Mouse (Mus musculus): ENCODE measurements around the gene Gnai2. TPM values are rescaled to one million over a fixed set of nuclear protein-coding genes. Genes with fewer than 3 reads are reported as not detected.

Gnai2 gene
- polyA plus RNA-seq, 1 experiment from 2014 or later: 351 TPM

DNA sequence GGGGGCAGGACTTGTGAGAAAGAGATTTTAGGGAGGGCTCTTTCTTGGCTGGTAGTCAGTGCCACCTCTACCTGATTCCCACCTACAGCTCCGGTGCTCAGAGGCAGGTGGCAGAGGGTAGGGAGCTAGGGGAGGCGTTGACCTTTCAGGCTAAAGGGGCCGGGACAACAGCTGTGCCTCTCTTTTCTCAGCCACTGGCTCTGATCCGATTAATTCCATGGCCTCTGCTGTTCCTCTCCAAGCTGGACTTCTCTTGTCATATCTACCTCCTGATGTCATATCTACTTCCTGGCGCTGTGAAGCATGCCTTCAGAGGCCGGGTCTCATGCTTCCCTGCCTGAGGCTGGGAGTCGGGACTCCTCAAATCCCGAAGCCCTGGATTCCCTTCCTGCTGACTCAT, 32.8 kb upstream of the Gnai2 start:
- H3K36me3 ChIP-seq (ENCODE audit: insufficient read depth, low read length): no peaks in the 10 kb centered on the region
- H3K27me3 ChIP-seq (ENCODE audit: insufficient read depth, low read length): no peaks in the 10 kb centered on the region; the same call in 1 of the 2 replicates
- 42% methylated on average over 8 of the region's 8 CpGs for WGBS
- H3K4me1 ChIP-seq (replicated peaks; ENCODE audit: insufficient read depth, low read length): peaks cover 35% of the 10 kb centered on the region
- no peaks in the 10 kb centered on the region for H3K9me3 ChIP-seq (replicated peaks; ENCODE audit: low read length)
- DNase-seq (ENCODE audit: low spot score): no peak
- 0 out of 2 replicates have a peak overlapping the region, but pooled peaks have one; percentile 31 for H3K27ac ChIP-seq
- H3K9ac ChIP-seq (ENCODE audit: low read depth, low read length): no peak overlapping the region
- no peak overlapping the region for H3K4me2 ChIP-seq (ENCODE audit: low read length)
- no peak for TF ChIP-seq CTCF (IDR thresholded peaks at IDR 0.05; ENCODE audit: low read depth)
- no peak overlapping the region for H3K4me3 ChIP-seq (replicated peaks; ENCODE audit: low read depth, low read length)
- no peak for ATAC-seq (replicated peaks; ENCODE audit: low FRiP score, low read depth)

DNA sequence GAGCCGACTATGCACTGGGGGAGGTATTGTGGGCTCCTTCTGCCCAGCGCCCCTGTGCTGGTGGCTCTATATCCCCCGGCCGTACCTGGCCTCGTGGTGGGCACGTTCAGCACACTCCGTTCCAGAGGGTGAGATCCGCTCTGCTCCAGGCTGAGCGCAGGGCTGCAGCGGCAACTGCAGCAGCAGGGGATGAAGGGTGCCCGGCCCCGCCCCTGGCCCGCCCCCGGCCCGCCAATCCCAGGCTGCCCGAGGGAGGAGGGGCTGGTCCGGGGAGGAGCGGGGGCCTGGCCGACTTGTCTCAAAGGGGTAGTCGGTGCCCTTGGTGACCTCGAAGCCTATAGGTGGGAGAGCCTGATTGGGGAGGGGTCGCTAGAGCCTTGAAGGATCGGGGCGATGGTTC, 32.1 kb upstream of the Gnai2 start:
- Histone ChIP-seq H3K9ac (ENCODE audit: low read depth, low read length) (peak overlapping the region; percentile 58), H3K4me1 (replicated peaks; ENCODE audit: insufficient read depth, low read length) (peaks cover 35% of the 10 kb centered on the region), H3K36me3 (ENCODE audit: insufficient read depth, low read length) (no peaks in the 10 kb centered on the region), H3K27ac (peak overlapping the region; percentile 47; the same call in 1 of the 2 replicates), H3K9me3 (replicated peaks; ENCODE audit: low read length) (no peaks in the 10 kb centered on the region), H3K27me3 (ENCODE audit: insufficient read depth, low read length) (no peaks in the 10 kb centered on the region; the same call in 1 of the 2 replicates), H3K4me3 (replicated peaks; ENCODE audit: low read depth, low read length) (peak overlapping the region; percentile 40), H3K4me2 (ENCODE audit: low read length) (peak overlapping the region; percentile 83)
- TF ChIP-seq CTCF (IDR thresholded peaks at IDR 0.05; ENCODE audit: low read depth): no peak
- peak; percentile 68 for DNase-seq (ENCODE audit: low spot score)
- under 1% methylated on average over 24 of the region's 24 CpGs for WGBS
- peak; percentile 83 for ATAC-seq (replicated peaks; ENCODE audit: low FRiP score, low read depth)

DNA sequence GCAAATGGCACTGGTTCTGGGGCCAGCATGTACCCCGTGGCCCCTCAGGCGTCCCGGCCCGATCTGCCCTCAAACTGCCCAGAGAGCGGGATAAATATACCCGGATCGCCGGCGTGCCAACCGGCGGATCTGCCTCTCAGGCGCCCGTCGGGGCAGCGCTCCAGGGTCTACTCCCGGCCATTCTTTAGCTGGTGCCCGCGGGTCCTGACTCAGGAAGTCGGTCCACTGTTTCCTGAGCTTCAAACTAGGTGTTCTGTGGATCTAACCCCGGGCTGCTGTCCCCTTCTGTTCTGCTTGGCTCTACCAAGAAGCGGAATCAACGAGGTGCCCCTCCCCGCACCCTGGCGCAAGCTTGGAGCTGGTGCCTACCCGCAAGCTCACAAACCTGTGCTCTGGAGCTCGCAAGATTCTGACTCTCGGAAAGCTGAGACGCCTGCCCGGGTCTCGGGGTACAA, 31.6 kb upstream of the Gnai2 start:
- WGBS: under 1% methylated on average over 30 of the region's 30 CpGs
- H3K27me3 ChIP-seq (ENCODE audit: insufficient read depth, low read length): no peaks in the 10 kb centered on the region; the same call in 1 of the 2 replicates
- H3K4me1 ChIP-seq (replicated peaks; ENCODE audit: insufficient read depth, low read length): peaks cover 35% of the 10 kb centered on the region
- no peak for ATAC-seq (replicated peaks; ENCODE audit: low FRiP score, low read depth)
- peak overlapping the region; percentile 83 for H3K4me2 ChIP-seq (ENCODE audit: low read length)
- no peak for DNase-seq (ENCODE audit: low spot score)
- peak overlapping the region; percentile 40 for H3K4me3 ChIP-seq (replicated peaks; ENCODE audit: low read depth, low read length)
- TF ChIP-seq CTCF (IDR thresholded peaks at IDR 0.05; ENCODE audit: low read depth): no peak
- no peaks in the 10 kb centered on the region for H3K36me3 ChIP-seq (ENCODE audit: insufficient read depth, low read length)
- peak overlapping the region; percentile 47; the same call in 1 of the 2 replicates for H3K27ac ChIP-seq
- peak overlapping the region; percentile 58 for H3K9ac ChIP-seq (ENCODE audit: low read depth, low read length)
- H3K9me3 ChIP-seq (replicated peaks; ENCODE audit: low read length): no peaks in the 10 kb centered on the region

DNA sequence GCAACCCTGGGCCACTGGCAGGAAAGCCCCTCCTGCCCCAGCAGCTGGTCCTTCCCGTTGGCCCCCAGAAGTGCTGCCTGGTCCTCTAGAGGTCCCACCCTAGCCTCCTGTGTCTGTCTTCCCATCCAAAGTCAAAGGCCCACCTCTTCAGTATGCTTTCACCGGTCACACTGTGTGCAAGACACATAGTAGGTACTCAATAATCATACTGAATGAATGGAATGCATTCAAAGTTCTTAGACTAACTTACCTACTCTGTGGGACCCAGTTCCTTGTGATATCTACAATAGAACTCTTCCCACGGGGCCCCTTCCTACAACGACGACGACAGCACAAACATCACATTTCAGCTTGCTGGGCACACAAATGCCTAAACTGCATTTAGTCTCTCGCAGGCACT, 30.1 kb upstream of the Gnai2 start:
- Histone ChIP-seq H3K4me2 (ENCODE audit: low read length) (no peak overlapping the region), H3K36me3 (ENCODE audit: insufficient read depth, low read length) (no peaks in the 10 kb centered on the region), H3K9me3 (replicated peaks; ENCODE audit: low read length) (no peaks in the 10 kb centered on the region), H3K4me3 (replicated peaks; ENCODE audit: low read depth, low read length) (no peak overlapping the region), H3K27ac (no peak overlapping the region), H3K27me3 (ENCODE audit: insufficient read depth, low read length) (no peaks in the 10 kb centered on the region; the same call in 1 of the 2 replicates), H3K9ac (ENCODE audit: low read depth, low read length) (no peak overlapping the region), H3K4me1 (replicated peaks; ENCODE audit: insufficient read depth, low read length) (peaks cover 35% of the 10 kb centered on the region)
- TF ChIP-seq CTCF (IDR thresholded peaks at IDR 0.05; ENCODE audit: low read depth): no peak
- no peak for ATAC-seq (replicated peaks; ENCODE audit: low FRiP score, low read depth)
- DNase-seq (ENCODE audit: low spot score): no peak
- 79% methylated on average over 7 of the region's 7 CpGs for WGBS

DNA sequence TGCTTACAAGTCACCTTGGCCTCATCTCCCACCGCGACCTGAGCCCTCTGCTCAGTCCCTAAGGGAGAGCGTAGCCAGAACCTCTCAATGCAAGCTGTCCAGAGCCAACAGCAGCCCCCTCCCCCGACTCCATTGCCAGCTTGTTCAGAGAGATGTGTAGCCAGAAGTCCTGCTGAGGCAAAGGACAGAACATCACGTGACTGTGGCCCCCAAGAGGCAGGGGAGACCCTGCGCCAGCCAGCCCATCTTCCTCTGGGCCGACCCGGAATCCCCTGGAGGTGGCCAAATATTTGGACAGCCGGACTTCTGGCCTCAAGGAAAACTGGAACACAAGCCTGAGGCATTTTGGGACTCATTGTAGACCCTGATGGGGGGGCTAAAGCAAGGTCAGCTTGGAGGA, 28.4 kb upstream of the Gnai2 start:
- Histone ChIP-seq H3K27me3 (ENCODE audit: insufficient read depth, low read length) (no peaks in the 10 kb centered on the region; the same call in 1 of the 2 replicates), H3K4me2 (ENCODE audit: low read length) (no peak overlapping the region), H3K9ac (ENCODE audit: low read depth, low read length) (no peak overlapping the region), H3K4me1 (replicated peaks; ENCODE audit: insufficient read depth, low read length) (peaks cover 24% of the 10 kb centered on the region), H3K27ac (no peak overlapping the region), H3K36me3 (ENCODE audit: insufficient read depth, low read length) (no peaks in the 10 kb centered on the region), H3K4me3 (replicated peaks; ENCODE audit: low read depth, low read length) (no peak overlapping the region), H3K9me3 (replicated peaks; ENCODE audit: low read length) (no peaks in the 10 kb centered on the region)
- no peak for ATAC-seq (replicated peaks; ENCODE audit: low FRiP score, low read depth)
- no peak for DNase-seq (ENCODE audit: low spot score)
- 56% methylated on average over 9 of the region's 9 CpGs for WGBS
- TF ChIP-seq CTCF (IDR thresholded peaks at IDR 0.05; ENCODE audit: low read depth): no peak

DNA sequence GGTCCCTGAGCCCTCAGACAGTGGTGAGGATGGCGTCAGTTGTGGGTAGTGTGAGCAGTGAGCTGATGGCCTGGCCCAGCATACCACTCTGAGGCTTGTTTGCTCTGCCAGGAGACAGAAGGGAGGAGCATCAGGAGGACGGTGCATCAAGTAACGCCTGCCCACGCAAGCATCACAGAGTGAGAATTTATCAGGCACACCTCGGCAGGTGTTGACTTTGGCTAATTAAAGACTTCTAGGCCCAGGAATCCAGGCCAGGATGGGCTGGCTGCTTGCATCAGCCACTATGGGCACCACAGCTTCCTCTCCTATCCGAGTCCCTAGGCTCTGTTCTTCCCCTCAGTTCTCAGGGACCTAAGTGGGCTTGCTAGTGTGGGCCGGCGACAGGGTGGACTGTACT, 27.2 kb upstream of the Gnai2 start:
- DNase-seq (ENCODE audit: low spot score) (no peak), ATAC-seq (replicated peaks; ENCODE audit: low FRiP score, low read depth) (no peak)
- Histone ChIP-seq H3K36me3 (ENCODE audit: insufficient read depth, low read length) (no peaks in the 10 kb centered on the region), H3K27ac (no peak overlapping the region), H3K4me2 (ENCODE audit: low read length) (no peak overlapping the region), H3K27me3 (ENCODE audit: insufficient read depth, low read length) (no peaks in the 10 kb centered on the region; the same call in 1 of the 2 replicates), H3K9ac (ENCODE audit: low read depth, low read length) (no peak overlapping the region), H3K9me3 (replicated peaks; ENCODE audit: low read length) (no peaks in the 10 kb centered on the region), H3K4me1 (replicated peaks; ENCODE audit: insufficient read depth, low read length) (peaks cover 13% of the 10 kb centered on the region), H3K4me3 (replicated peaks; ENCODE audit: low read depth, low read length) (no peak overlapping the region)
- WGBS: 69% methylated on average over 8 of the region's 8 CpGs
- no peak for TF ChIP-seq CTCF (IDR thresholded peaks at IDR 0.05; ENCODE audit: low read depth)

DNA sequence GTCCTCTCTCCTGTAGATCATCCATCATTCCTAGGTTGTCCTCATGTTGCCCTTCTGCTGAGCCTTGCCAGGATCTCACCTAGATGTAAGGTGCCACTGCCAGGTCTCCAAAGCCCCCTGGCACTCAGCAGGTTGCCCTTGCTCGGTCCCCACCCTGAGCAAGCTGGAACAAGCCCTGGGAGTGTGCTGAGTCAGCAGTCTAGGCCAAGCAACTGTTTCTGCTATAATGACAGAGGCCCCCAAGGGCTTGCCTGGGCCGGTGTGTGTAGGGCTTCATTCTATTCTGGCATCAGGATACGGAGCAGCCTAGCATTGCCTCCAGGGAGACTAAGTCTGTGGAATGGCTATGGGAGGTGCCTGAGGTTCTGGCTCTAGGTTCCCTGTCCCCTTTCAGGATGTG, 25.6 kb upstream of the Gnai2 start:
- Histone ChIP-seq H3K4me1 (replicated peaks; ENCODE audit: insufficient read depth, low read length) (no peaks in the 10 kb centered on the region; the same call in 1 of the 2 replicates), H3K9me3 (replicated peaks; ENCODE audit: low read length) (no peaks in the 10 kb centered on the region), H3K9ac (ENCODE audit: low read depth, low read length) (no peak overlapping the region), H3K4me3 (replicated peaks; ENCODE audit: low read depth, low read length) (no peak overlapping the region), H3K36me3 (ENCODE audit: insufficient read depth, low read length) (no peaks in the 10 kb centered on the region), H3K27ac (no peak overlapping the region), H3K4me2 (ENCODE audit: low read length) (no peak overlapping the region), H3K27me3 (ENCODE audit: insufficient read depth, low read length) (no peaks in the 10 kb centered on the region; the same call in 1 of the 2 replicates)
- 55% methylated on average over 3 of the region's 3 CpGs for WGBS
- ATAC-seq (replicated peaks; ENCODE audit: low FRiP score, low read depth) (no peak), DNase-seq (ENCODE audit: low spot score) (no peak)
- TF ChIP-seq CTCF (IDR thresholded peaks at IDR 0.05; ENCODE audit: low read depth): no peak

All from kidney, postnatal 0 days (tissue).